Mouse (Mus musculus) hindbrain, embryonic 11.5 days (tissue): ENCODE results near the gene Pik3r1. TPM values are rescaled to one million over a fixed set of nuclear protein-coding genes. Genes with fewer than 3 reads are reported as not detected.

Experiments used
- ATAC-seq: fragments of 200-750 bp; cut with Nextera tagmentation; 2 replicates; pipeline ENCODE4 v1.8.0; 2017; ENCODE audit warnings: mild to moderate bottlenecking, moderate TSS enrichment, moderate library complexity; ENCODE audit not compliant: low FRiP score
- DNase-seq: peaks from one replicate; pipeline ENCODE4 v3.0.0-alpha.2; 2015; ENCODE audit warnings: low spot score
- H3K27ac ChIP-seq: fragments of 300-500 bp; sonication (generic); 2 replicates; pipeline ENCODE4 v1.5.1; 2014; ENCODE audit warnings: mild to moderate bottlenecking, low read depth, low read length
- H3K27me3 ChIP-seq: fragments of 300-500 bp; sonication (generic); 2 replicates; pipeline ENCODE4 v1.6.1; 2014; ENCODE audit warnings: mild to moderate bottlenecking, low read length, moderate library complexity, mixed read lengths; ENCODE audit not compliant: control insufficient read depth, insufficient read depth
- H3K36me3 ChIP-seq: fragments of 300-500 bp; sonication (generic); 2 replicates; pipeline ENCODE4 v1.6.1; 2014; ENCODE audit warnings: mild to moderate bottlenecking, low read length, moderate library complexity, mixed read lengths; ENCODE audit not compliant: control insufficient read depth, insufficient read depth
- H3K4me1 ChIP-seq: fragments of 300-500 bp; sonication (generic); replicated peaks from 2 replicates; pipeline ENCODE4 v1.6.1; 2014; ENCODE audit warnings: low read length, mixed read lengths; ENCODE audit not compliant: control insufficient read depth, insufficient read depth
- H3K4me2 ChIP-seq: fragments of 300-500 bp; sonication (generic); replicated peaks from 2 replicates; pipeline ENCODE4 v1.6.1; 2014; ENCODE audit warnings: mild to moderate bottlenecking, low read depth, low read length
- H3K4me3 ChIP-seq: fragments of 300-500 bp; sonication (generic); 2 replicates; pipeline ENCODE4 v1.5.1; 2014; ENCODE audit warnings: low read depth, low read length
- H3K9ac ChIP-seq: fragments of 300-500 bp; sonication (generic); 2 replicates; pipeline ENCODE4 v1.6.1; 2014; ENCODE audit warnings: low read depth, low read length
- H3K9me3 ChIP-seq: fragments of 300-500 bp; sonication (generic); 2 replicates; pipeline ENCODE4 v1.6.1; 2016; ENCODE audit warnings: low read length; ENCODE audit not compliant: control insufficient read depth
- WGBS: fragments of 180-500 bp; shearing (Covaris S2); extraction: QIAGEN DNeasy Blood & Tissue Kit; methylation state at CpG from one replicate; pipeline ENCODE4 v1.1.7; 2014; 5-methylcytosine and 5-hydroxymethylcytosine counted together
- polyA plus RNA-seq: library from polyadenylated mRNA; unstranded; fragments of >200 nt; fragmentation: Nextera tagmentation; extraction: Ambion mirVana; gene quantifications from 2 replicates; pipeline ENCODE4 v1.2.1, GENCODE M21; 2014

The Pik3r1 gene
- polyA plus RNA-seq, 1 experiment from 2014 or later: 29.8 TPM

DNA sequence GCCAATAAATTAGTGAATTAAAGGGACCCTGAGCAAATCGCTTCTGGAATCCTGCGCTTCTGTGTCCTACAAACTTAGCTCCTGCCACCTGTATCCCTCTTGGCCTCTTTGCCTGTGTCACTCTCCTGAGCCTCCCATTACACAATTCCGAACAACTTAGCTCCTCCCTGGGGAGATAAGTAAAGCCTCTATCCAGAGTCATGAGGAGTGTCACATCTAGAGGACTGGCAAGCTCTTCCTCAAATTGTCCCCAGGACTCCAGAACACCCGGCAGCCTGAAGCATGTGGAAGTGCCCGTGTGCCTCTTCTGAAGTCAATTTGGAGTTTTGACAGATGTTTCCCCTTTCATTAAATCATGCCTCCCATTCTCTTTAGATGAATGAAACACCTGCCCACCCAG is 6.4 kb downstream of the Pik3r1 start:
- no peak overlapping the region for H3K4me3 ChIP-seq
- H3K27me3 ChIP-seq: no peaks in the 10 kb centered on the region
- H3K27ac ChIP-seq: no peak overlapping the region
- DNase-seq: no peak
- no peaks in the 10 kb centered on the region for H3K9me3 ChIP-seq
- H3K4me1 ChIP-seq: peaks cover 5% of the 10 kb centered on the region
- H3K36me3 ChIP-seq: no peaks in the 10 kb centered on the region
- no peak overlapping the region for H3K9ac ChIP-seq
- H3K4me2 ChIP-seq: no peak overlapping the region
- WGBS: 67% methylated on average over 5 of the region's 5 CpGs
- no peak for ATAC-seq

DNA sequence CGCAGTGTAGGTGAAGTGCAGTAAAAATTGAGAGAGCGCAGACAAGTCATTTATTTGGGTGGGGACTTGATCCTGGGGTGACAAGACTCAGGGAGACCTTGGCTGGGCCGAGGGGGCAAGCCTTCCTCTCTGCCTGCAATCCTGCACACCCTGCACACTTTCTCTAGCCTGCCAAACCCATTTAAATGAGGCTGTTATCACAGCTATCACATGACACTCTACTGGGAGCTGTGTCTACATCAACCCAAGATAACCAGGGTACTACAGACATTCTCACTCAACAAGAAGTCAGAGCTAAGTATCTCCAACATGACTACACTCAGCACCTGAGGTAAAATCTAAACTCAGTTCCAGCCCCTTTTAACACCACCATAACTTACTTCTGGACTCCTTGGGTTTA is 7.1 kb downstream of the Pik3r1 start:
- H3K4me3 ChIP-seq: no peak overlapping the region
- H3K4me1 ChIP-seq: peaks cover 2% of the 10 kb centered on the region
- no peak for DNase-seq
- no peaks in the 10 kb centered on the region for H3K9me3 ChIP-seq
- no peaks in the 10 kb centered on the region for H3K36me3 ChIP-seq
- H3K27ac ChIP-seq: no peak overlapping the region
- H3K27me3 ChIP-seq: no peaks in the 10 kb centered on the region
- no peak overlapping the region for H3K4me2 ChIP-seq
- WGBS: 78% methylated on average over 3 of the region's 3 CpGs
- no peak overlapping the region for H3K9ac ChIP-seq
- no peak for ATAC-seq

DNA sequence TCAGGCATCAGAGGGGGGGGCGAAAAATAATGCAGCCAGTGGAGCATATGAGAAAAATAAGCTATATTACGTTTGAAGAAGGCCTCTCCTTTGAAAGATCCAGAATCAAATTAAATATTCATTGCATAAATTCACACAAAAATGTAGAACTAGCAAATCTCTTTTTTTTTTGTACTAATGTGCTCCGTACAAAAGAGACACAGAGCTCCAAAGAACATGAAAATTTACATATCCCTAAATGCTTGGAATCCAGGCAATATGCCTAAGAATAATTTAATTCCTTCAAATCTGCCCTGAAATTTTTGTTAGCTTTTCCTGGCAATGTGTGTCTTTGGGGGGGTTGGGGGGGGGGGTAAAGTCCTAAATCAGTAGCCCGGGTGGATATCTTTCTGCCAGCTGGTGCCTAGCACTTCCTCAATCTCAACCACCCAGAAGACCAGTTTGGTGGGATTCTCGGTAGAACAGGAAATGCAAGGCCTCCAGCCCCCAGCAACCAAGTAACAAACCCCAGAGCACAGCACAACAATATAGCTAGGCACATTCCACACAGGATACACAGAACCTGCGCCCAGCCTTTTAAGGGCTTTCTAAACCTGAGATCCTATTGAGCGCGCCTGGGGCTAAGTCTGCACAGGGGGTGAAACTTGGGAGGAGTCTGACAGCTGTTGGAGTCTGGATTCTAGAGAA is 7.9 kb downstream of the Pik3r1 start:
- Histone ChIP-seq H3K4me1 (no peaks in the 10 kb centered on the region), H3K27me3 (no peaks in the 10 kb centered on the region), H3K36me3 (no peaks in the 10 kb centered on the region), H3K4me2 (no peak overlapping the region), H3K9me3 (no peaks in the 10 kb centered on the region), H3K27ac (no peak overlapping the region), H3K4me3 (no peak overlapping the region), H3K9ac (no peak overlapping the region)
- WGBS: 58% methylated on average over 8 of the region's 8 CpGs
- ATAC-seq: no peak
- no peak for DNase-seq

DNA sequence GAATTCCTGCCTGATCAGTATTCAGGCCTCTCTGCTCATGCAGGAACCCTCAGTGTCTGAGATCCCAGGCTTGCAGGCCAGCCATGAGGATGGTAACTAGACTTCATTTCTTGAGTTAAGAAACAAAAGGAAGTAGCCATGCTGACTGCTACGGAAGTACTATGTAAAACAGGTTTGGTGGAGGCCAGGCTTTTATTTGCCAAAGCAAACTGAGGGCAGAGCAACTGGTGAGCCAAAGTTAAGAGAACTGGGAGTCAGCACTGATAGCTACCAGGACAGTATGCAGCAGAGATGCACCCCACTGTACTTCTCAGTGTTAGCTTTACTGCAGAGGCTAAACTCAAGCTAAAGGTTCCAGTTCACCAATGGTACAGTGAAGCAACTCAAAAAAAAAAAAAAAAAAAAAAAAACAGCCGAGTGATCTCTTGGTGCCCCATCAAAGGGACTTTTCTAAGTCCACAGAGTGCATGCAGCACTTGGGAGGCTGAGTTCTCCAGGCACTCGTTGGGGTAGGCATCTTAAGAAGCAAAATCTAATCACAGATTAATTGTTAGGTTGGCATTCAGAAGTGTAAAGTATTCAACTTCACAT is 8.6 kb downstream of the Pik3r1 start:
- no peak for DNase-seq
- H3K9ac ChIP-seq: no peak overlapping the region
- H3K36me3 ChIP-seq: no peaks in the 10 kb centered on the region
- H3K27ac ChIP-seq: no peak overlapping the region
- no peaks in the 10 kb centered on the region for H3K4me1 ChIP-seq
- ATAC-seq: no peak
- H3K9me3 ChIP-seq: no peaks in the 10 kb centered on the region
- H3K4me3 ChIP-seq: no peak overlapping the region
- H3K4me2 ChIP-seq: no peak overlapping the region
- no peaks in the 10 kb centered on the region for H3K27me3 ChIP-seq
- 31% methylated on average over 2 of the region's 3 CpGs for WGBS

DNA sequence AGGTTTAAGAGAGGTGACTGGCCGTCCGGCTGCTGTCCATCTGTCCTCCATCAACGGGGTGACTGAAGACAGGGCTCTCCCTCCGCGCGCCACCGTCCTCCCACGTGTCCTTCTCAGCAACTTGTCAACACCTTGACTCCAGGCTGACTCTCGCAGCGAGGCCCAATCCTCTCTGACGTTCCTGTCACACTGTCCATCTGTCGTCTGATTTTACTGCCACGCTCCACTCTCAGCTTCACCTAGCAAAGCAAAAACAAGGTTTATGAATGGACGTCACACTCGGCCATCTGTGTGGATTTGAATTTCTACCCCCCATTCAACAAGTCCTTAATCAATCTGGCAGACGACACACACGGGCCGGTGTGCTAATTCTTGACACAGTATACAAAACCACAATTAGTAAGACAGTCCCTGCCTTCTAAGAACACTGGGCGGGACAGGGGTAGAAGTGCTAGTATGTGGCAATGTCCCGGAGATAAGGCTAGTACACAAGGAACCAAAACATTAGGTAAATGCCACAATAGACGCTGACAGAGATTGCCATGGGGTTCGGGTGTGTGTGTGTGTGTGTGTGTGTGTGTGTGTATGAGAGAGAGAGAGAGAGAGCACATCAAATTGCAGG is 10.1 kb downstream of the Pik3r1 start:
- no peaks in the 10 kb centered on the region for H3K4me1 ChIP-seq
- WGBS: 59% methylated on average over 22 of the region's 22 CpGs
- H3K27ac ChIP-seq: no peak overlapping the region
- no peak for ATAC-seq
- no peak overlapping the region for H3K9ac ChIP-seq
- H3K9me3 ChIP-seq: no peaks in the 10 kb centered on the region
- no peak overlapping the region for H3K4me3 ChIP-seq
- no peak overlapping the region for H3K4me2 ChIP-seq
- DNase-seq: no peak
- no peaks in the 10 kb centered on the region for H3K27me3 ChIP-seq
- no peaks in the 10 kb centered on the region for H3K36me3 ChIP-seq

DNA sequence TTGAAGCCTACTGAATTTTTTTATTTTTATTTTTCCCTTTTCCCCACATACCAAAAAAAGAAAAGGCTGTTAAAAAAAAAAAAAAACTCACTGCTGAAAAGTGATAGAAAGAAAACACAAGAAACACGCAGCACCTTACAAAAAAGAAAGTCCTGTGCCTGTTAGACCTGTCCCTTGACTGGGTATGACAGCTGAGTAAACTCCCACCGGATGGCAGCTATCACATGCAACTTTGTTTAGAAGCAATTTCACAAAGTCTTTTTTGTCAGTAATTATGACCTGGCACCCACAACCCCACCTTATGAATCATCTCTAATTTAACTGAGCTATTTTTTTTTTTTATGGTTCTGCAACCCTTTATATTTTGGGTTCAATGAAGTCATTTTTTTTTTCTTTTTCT is 12.8 kb downstream of the Pik3r1 start:
- 73% methylated on average over 2 of the region's 2 CpGs for WGBS
- no peaks in the 10 kb centered on the region for H3K27me3 ChIP-seq
- no peak overlapping the region for H3K4me3 ChIP-seq
- no peak overlapping the region for H3K9ac ChIP-seq
- no peak for DNase-seq
- no peaks in the 10 kb centered on the region for H3K4me1 ChIP-seq
- ATAC-seq: no peak
- H3K27ac ChIP-seq: no peak overlapping the region
- H3K36me3 ChIP-seq: no peaks in the 10 kb centered on the region
- H3K9me3 ChIP-seq: no peaks in the 10 kb centered on the region
- no peak overlapping the region for H3K4me2 ChIP-seq

DNA sequence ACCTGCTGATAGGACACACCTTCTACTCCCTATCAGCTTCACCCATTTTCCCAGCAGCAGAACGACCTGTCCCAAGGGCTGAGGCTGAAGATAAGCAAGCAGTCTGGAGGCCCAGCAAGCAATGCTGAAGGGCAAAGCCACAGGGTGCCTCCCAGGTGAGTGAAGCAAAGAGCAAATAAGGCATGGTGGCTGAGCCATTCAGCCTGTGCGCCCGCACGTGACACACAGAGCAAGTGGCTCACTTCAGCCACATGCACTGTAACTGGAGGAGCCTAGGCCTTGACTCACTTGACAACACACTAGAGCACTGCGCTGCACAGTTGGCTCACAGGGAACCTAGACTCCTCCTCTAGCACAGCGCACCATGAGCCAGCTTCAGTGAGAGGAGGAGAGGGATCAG is 14.4 kb downstream of the Pik3r1 start:
- H3K27me3 ChIP-seq: no peaks in the 10 kb centered on the region
- ATAC-seq: no peak
- WGBS: 78% methylated on average over 6 of the region's 6 CpGs
- H3K4me1 ChIP-seq: no peaks in the 10 kb centered on the region
- DNase-seq: no peak
- no peak overlapping the region for H3K9ac ChIP-seq
- no peaks in the 10 kb centered on the region for H3K9me3 ChIP-seq
- H3K4me2 ChIP-seq: no peak overlapping the region
- H3K4me3 ChIP-seq: no peak overlapping the region
- no peaks in the 10 kb centered on the region for H3K36me3 ChIP-seq
- no peak overlapping the region for H3K27ac ChIP-seq

DNA sequence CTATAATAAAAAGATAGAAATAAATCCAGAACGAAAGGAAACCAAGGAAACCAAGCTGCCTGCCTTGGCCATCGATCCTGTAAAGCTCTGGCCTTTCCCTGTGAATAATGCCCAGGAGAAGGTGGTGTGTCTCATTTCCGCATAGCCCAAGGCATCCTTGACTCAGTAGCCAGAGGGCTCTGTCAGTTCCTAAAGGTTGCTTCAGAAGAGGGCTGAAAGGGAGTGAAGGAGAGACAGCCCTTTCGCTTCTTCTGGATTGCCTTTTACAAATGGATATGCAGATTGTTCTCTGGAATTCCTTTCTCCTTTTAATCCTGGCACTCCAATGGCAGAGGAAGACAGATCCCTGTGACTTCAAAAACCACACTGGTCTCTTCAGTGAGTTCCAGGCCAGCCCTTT is 16.2 kb downstream of the Pik3r1 start:
- Histone ChIP-seq H3K4me1 (no peaks in the 10 kb centered on the region), H3K4me2 (no peak overlapping the region), H3K9ac (no peak overlapping the region), H3K27me3 (no peaks in the 10 kb centered on the region), H3K4me3 (no peak overlapping the region), H3K9me3 (no peaks in the 10 kb centered on the region), H3K36me3 (no peaks in the 10 kb centered on the region), H3K27ac (no peak overlapping the region)
- DNase-seq (no peak), ATAC-seq (no peak)
- WGBS: 63% methylated on average over 4 of the region's 4 CpGs

DNA sequence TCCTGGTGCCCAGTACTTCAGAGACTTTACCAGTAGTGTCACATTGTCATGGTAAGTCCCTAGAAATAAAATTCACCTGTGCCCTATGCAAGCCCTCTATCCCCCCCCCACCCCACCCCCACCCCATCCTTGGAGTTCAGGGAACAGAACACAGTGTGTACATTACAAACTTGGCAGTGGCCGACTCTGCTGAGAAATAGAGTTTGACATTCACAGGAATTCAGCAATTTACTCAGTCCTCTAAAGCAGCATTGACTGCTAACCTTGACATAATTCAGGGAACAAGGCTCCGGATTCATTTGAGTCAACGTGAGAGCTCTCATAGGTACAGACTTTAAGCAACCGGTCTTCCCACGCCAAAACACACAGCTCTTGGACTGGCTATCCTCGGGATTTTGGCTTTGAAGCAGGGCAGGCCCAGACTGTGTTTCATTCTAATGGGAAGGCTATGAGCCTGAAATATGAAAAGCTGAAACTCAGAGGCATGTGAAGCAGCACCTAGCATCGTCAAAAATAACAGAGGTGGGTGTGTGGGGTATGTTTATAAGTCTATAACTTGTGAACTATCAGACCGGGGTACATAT is 21.9 kb downstream of the Pik3r1 start:
- H3K4me1 ChIP-seq: no peaks in the 10 kb centered on the region
- H3K9me3 ChIP-seq: no peaks in the 10 kb centered on the region
- DNase-seq: no peak
- H3K4me3 ChIP-seq: no peak overlapping the region
- no peak overlapping the region for H3K27ac ChIP-seq
- no peak for ATAC-seq
- no peaks in the 10 kb centered on the region for H3K27me3 ChIP-seq
- H3K4me2 ChIP-seq: no peak overlapping the region
- no peaks in the 10 kb centered on the region for H3K36me3 ChIP-seq
- 90% methylated on average over 8 of the region's 8 CpGs for WGBS
- no peak overlapping the region for H3K9ac ChIP-seq
